Mouse (Mus musculus) hindbrain, embryonic 12.5 days (tissue): ENCODE data around the gene Rarg. TPM values are rescaled to one million over a fixed set of nuclear protein-coding genes. Genes with fewer than 3 reads are reported as not detected.

ENCODE experiments used
- ATAC-seq: fragments of 200-750 bp; cut with Nextera tagmentation; 2 replicates; pipeline ENCODE4 v1.8.0; 2017; ENCODE audit warnings: moderate TSS enrichment; ENCODE audit not compliant: low FRiP score
- H3K27ac ChIP-seq: fragments of 300-500 bp; sonication (generic); 2 replicates; pipeline ENCODE4 v1.5.1; 2016; ENCODE audit warnings: mild to moderate bottlenecking
- H3K27me3 ChIP-seq: fragments of 300-500 bp; sonication (generic); 2 replicates; pipeline ENCODE4 v1.6.1; 2016; ENCODE audit warnings: mild to moderate bottlenecking
- H3K36me3 ChIP-seq: fragments of 300-500 bp; sonication (generic); 2 replicates; pipeline ENCODE4 v1.6.1; 2016; ENCODE audit warnings: mild to moderate bottlenecking
- H3K4me1 ChIP-seq: fragments of 300-500 bp; sonication (generic); 2 replicates; pipeline ENCODE4 v1.6.1; 2016
- H3K4me2 ChIP-seq: fragments of 300-500 bp; sonication (generic); replicated peaks from 2 replicates; pipeline ENCODE4 v1.6.1; 2016; ENCODE audit warnings: mild to moderate bottlenecking
- H3K4me3 ChIP-seq: fragments of 300-500 bp; sonication (generic); 2 replicates; pipeline ENCODE4 v1.5.1; 2016; ENCODE audit warnings: mild to moderate bottlenecking
- H3K9ac ChIP-seq: fragments of 300-500 bp; sonication (generic); 2 replicates; pipeline ENCODE4 v1.6.1; 2016; ENCODE audit warnings: mild to moderate bottlenecking, moderate library complexity
- H3K9me3 ChIP-seq: fragments of 300-500 bp; sonication (generic); replicated peaks from 2 replicates; pipeline ENCODE4 v1.6.1; 2016; ENCODE audit warnings: mild to moderate bottlenecking
- WGBS: fragments of 180-500 bp; shearing (Covaris S2); methylation state at CpG from one replicate; pipeline ENCODE4 v1.1.7; 2016; 5-methylcytosine and 5-hydroxymethylcytosine counted together
- polyA plus RNA-seq: library from polyadenylated mRNA; unstranded; fragments of >200 nt; fragmentation: Nextera tagmentation; extraction: Ambion mirVana; gene quantifications from 2 replicates; pipeline ENCODE4 v1.2.1, GENCODE M21; 2016

The Rarg gene
- polyA plus RNA-seq, 1 experiment from 2014 or later = 42.2 TPM

DNA sequence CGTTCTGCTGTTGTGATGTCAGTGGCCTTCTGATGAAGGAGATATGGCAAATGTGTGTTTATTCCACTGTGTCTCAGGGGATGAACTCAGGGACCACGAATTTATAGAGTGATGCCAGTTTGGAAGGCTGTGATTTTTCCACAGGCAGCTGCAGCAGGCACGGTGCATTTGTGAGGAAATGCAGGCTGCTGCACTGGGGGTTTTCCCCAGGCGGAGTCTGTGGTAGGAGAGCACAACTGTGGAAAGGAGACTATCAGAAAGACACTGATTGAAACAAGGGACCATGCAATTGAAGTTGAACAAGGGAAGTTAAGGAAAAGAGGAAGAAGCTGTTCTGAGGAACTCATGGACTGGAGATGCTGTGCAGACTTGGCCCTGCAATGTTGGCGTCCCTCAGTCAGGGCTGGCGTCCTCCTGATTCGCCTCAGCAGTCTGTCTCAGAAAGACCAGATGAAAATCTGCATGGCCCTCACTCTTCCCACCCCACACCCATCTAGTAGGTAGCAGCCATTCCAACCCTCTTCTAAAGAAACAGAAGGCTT is 65.0 kb downstream of the Rarg start:
- H3K4me1 ChIP-seq = no peaks in the 10 kb centered on the region
- WGBS = 83% methylated on average over 7 of the region's 7 CpGs
- H3K27ac ChIP-seq = no peak overlapping the region
- no peak overlapping the region for H3K4me3 ChIP-seq
- H3K4me2 ChIP-seq = no peak overlapping the region
- H3K36me3 ChIP-seq = 0 out of 2 replicates have a peak, but pooled peaks cover 7% of the 10 kb centered on the region
- H3K9me3 ChIP-seq = no peaks in the 10 kb centered on the region
- H3K27me3 ChIP-seq = no peaks in the 10 kb centered on the region
- H3K9ac ChIP-seq = no peak overlapping the region
- no peak for ATAC-seq

DNA sequence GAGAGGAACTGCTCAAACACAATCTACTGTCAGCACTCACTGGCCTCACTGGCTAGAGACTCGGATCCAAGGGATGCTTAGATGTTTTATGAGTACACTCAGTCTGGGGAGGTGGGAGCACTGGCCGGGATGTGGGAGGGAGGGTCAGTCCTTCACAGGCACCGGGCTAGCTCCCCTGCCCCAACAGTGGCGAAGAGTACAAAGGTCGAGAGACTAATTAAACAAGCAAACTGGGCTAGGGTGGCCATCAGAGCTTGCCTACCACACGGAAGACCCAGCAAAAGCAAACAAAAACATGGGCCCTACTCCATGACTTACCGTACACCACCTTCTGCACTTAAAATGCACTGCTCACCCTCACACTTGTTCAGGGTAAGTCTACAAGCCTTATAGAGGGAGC is 65.6 kb downstream of the Rarg start:
- Histone ChIP-seq H3K9me3 (no peaks in the 10 kb centered on the region), H3K4me1 (no peaks in the 10 kb centered on the region), H3K4me3 (no peak overlapping the region), H3K36me3 (0 out of 2 replicates have a peak, but pooled peaks cover 7% of the 10 kb centered on the region), H3K27ac (no peak overlapping the region), H3K4me2 (no peak overlapping the region), H3K27me3 (no peaks in the 10 kb centered on the region), H3K9ac (no peak overlapping the region)
- ATAC-seq = no peak
- 69% methylated on average over 7 of the region's 7 CpGs for WGBS

DNA sequence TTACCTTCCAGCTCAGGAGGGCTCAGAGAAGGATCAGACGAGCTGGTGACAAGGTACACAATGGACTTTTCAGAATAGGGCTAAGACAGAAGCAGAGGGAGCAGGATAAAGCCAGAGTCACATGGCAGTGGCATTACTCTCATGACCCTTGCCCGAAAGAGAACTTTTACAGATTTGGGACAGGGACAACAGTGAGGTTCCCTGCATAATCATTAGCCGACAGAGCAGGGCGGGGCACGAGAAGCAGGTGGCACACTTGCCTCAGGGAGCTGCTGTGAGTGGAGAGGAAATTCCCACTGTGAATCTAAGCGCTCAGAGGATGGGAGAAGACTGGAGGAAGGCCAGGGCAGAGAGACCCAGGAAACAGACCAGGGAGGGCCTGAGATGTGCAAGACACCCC is 68.4 kb downstream of the Rarg start:
- 66% methylated on average over 6 of the region's 6 CpGs for WGBS
- H3K4me1 ChIP-seq = no peaks in the 10 kb centered on the region
- no peak for ATAC-seq
- H3K4me3 ChIP-seq = no peak overlapping the region
- no peak overlapping the region for H3K9ac ChIP-seq
- no peak overlapping the region for H3K4me2 ChIP-seq
- no peaks in the 10 kb centered on the region for H3K9me3 ChIP-seq
- no peak overlapping the region for H3K27ac ChIP-seq
- no peaks in the 10 kb centered on the region for H3K27me3 ChIP-seq
- peaks cover 16% of the 10 kb centered on the region for H3K36me3 ChIP-seq

DNA sequence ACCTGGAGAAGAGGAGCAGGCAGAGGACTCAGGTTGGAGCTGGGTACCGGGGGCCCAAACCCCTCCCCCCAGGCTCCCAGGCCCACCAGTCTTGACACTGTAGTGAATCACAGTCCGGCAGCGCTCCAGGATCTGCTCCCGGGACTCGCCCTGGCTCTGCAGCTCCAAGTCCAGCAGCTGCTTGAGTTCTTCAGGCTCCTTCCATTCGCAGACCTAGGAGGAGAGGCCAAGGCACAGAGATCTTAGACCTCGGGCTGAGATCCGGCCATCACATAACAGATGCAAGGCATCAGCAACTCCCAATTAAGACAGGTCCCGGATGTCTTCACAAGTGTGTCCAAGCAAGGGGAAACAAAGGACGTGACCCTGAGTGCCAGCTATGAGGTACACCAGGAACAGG is 69.2 kb downstream of the Rarg start:
- WGBS = 86% methylated on average over 10 of the region's 10 CpGs

DNA sequence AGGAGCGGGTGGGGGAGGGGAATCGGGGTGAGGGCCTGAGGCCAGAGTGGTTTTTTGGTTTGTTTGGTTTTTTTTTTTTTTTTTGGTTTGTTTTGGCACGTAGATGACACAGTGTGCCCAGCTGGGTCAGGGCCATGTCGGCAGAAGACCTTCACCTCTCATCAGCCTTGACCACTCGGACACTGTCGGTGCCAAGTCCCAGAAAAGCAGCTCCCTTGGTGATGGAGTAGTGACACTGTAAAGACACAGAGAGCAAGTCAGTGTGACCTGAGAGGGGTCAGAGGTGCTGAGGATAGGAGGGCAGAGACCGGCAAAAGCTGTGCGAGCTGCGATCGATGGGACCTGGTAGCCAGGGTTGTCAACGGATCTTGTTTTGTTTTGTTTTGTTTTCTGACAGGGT is 71.1 kb downstream of the Rarg start:
- H3K9me3 ChIP-seq = no peaks in the 10 kb centered on the region
- H3K9ac ChIP-seq = no peak overlapping the region
- H3K36me3 ChIP-seq = peaks cover 19% of the 10 kb centered on the region
- 79% methylated on average over 11 of the region's 11 CpGs for whole genome bisulfite sequencing
- H3K27ac ChIP-seq = no peak overlapping the region
- H3K4me2 ChIP-seq = no peak overlapping the region
- H3K4me1 ChIP-seq = no peaks in the 10 kb centered on the region
- H3K27me3 ChIP-seq = no peaks in the 10 kb centered on the region
- ATAC-seq = no peak
- no peak overlapping the region for H3K4me3 ChIP-seq

More for the DNA sequence above, 69.2 kb downstream of the Rarg start:
- Histone ChIP-seq H3K36me3 (peaks cover 19% of the 10 kb centered on the region), H3K9me3 (no peaks in the 10 kb centered on the region), H3K9ac (no peak overlapping the region), H3K4me2 (no peak overlapping the region), H3K27ac (no peak overlapping the region), H3K4me1 (no peaks in the 10 kb centered on the region), H3K4me3 (no peak overlapping the region), H3K27me3 (no peaks in the 10 kb centered on the region)
- no peak for ATAC-seq

Other genes with a start within 250 kb of the Rarg start
- 19.8 and 30.0 TPM in 2 replicates for gene Krt18, start 229.3 kb downstream of the Rarg start, polyA plus RNA-seq
- 94.0 and 97.1 TPM in 2 replicates for gene Eif4b, start 183.7 kb downstream of the Rarg start, polyA plus RNA-seq
- gene Tns2, start 157.1 kb downstream of the Rarg start, polyA plus RNA-seq = 21.8 and 22.7 TPM in 2 replicates
- gene Spryd3, start 121.3 kb downstream of the Rarg start, polyA plus RNA-seq = 28.1 and 29.2 TPM in 2 replicates
- 0.42 TPM in 1 of 2 replicates, not detected in the other for gene Igfbp6, start 113.2 kb downstream of the Rarg start, polyA plus RNA-seq
- gene Soat2, start 107.0 kb downstream of the Rarg start, polyA plus RNA-seq = 0.09 TPM in 1 of 2 replicates, not detected in the other
- 111 and 113 TPM in 2 replicates for gene Zfp740, start 54.3 kb downstream of the Rarg start, polyA plus RNA-seq
- gene Csad, start 52.8 kb downstream of the Rarg start, polyA plus RNA-seq = 49.3 and 53.5 TPM in 2 replicates
- 1.1 and 2.2 TPM in 2 replicates for gene Itgb7, start 25.6 kb downstream of the Rarg start, polyA plus RNA-seq
- gene Gm9918, start 13.0 kb upstream of the Rarg start, polyA plus RNA-seq = 0.30 and 0.49 TPM in 2 replicates
- 54.2 and 54.9 TPM in 2 replicates for gene Mfsd5, start 21.9 kb upstream of the Rarg start, polyA plus RNA-seq
- gene Espl1, start 38.7 kb upstream of the Rarg start, polyA plus RNA-seq = 26.7 and 27.3 TPM in 2 replicates
- gene Pfdn5, start 68.6 kb upstream of the Rarg start, polyA plus RNA-seq = 331 and 402 TPM in 2 replicates
- 78.4 and 90.8 TPM in 2 replicates for gene Myg1, start 74.2 kb upstream of the Rarg start, polyA plus RNA-seq
- 54.6 and 60.9 TPM in 2 replicates for gene Aaas, start 93.3 kb upstream of the Rarg start, polyA plus RNA-seq
- 1.9 and 2.1 TPM in 2 replicates for gene Sp7, start 109.7 kb upstream of the Rarg start, polyA plus RNA-seq
- 9.1 and 9.3 TPM in 2 replicates for gene Sp1, start 148.6 kb upstream of the Rarg start, polyA plus RNA-seq
- 0.23 TPM in 1 of 2 replicates, not detected in the other for gene Amhr2, start 187.8 kb upstream of the Rarg start, polyA plus RNA-seq
- gene Prr13, start 201.5 kb upstream of the Rarg start, polyA plus RNA-seq = 89.7 and 91.3 TPM in 2 replicates
- 153 and 161 TPM in 2 replicates for gene Pcbp2, start 213.0 kb upstream of the Rarg start, polyA plus RNA-seq
- gene Gm10337, start 246.2 kb upstream of the Rarg start, polyA plus RNA-seq = 4.3 and 6.6 TPM in 2 replicates